Mouse (Mus musculus) G1E (cell line): ENCODE measurements at regions not wholly inside any gene's neighbourhood (a gene's known extent, or its start where the extent isn't known, plus 50 kb on each side); places are given as distances from the start of the nearest gene placed in this dataset.

Experiments used
- ATAC-seq: 2 replicates; pipeline ENCODE4 v1.8.0; 2016; ENCODE audit warnings: mild to moderate bottlenecking; ENCODE audit not compliant: insufficient number of reproducible peaks, poor library complexity, low FRiP score, severe bottlenecking; ENCODE audit errors: extremely low read depth
- DNase-seq: peaks from one replicate; pipeline ENCODE4 v3.0.0; 2012; ENCODE audit warnings: low spot score
- H3K27me3 ChIP-seq: 2 replicates; pipeline ENCODE4 v1.6.1; 2012; ENCODE audit warnings: mild to moderate bottlenecking, low read length, inconsistent platforms; ENCODE audit not compliant: insufficient read depth
- H3K36me3 ChIP-seq: replicated peaks from 2 replicates; pipeline ENCODE3; 2012; ENCODE audit warnings: mild to moderate bottlenecking, inconsistent platforms
- H3K4me1 ChIP-seq: 2 replicates; pipeline ENCODE4 v1.6.1; 2012; ENCODE audit warnings: low read depth, low read length, inconsistent platforms, mixed read lengths; ENCODE audit not compliant: insufficient read depth
- H3K4me3 ChIP-seq: 2 replicates; pipeline ENCODE4 v1.5.1; 2012; ENCODE audit warnings: low read depth, mild to moderate bottlenecking, inconsistent platforms, low read length, moderate library complexity, mixed read lengths
- H3K9me3 ChIP-seq: replicated peaks from 2 replicates; pipeline ENCODE4 v1.6.1; 2012; ENCODE audit warnings: inconsistent platforms
- CTCF ChIP-seq: IDR thresholded peaks from 2 replicates; pipeline ENCODE4 v1.5.1; 2012; ENCODE audit warnings: low read depth, low read length, inconsistent platforms, mixed read lengths
- GATA1 ChIP-seq: IDR thresholded peaks from 2 replicates; pipeline ENCODE4 v1.6.1; 2012; ENCODE audit warnings: borderline replicate concordance, low read length, inconsistent platforms, mixed read lengths
- GATA2 ChIP-seq: IDR thresholded peaks from 2 replicates; pipeline ENCODE4 v1.6.1; 2012; ENCODE audit warnings: low read depth, low read length, inconsistent platforms, borderline replicate concordance
- POLR2AphosphoS5 ChIP-seq: IDR thresholded peaks from 2 replicates; pipeline ENCODE4 v1.6.1; 2012; ENCODE audit warnings: low read depth, low read length, inconsistent platforms; ENCODE audit not compliant: insufficient replicate concordance
- TAL1 ChIP-seq: conservative IDR thresholded peaks from 2 replicates; pipeline ENCODE4 v1.6.1; 2012; ENCODE audit warnings: low read depth, low read length, inconsistent platforms, mixed read lengths

DNA sequence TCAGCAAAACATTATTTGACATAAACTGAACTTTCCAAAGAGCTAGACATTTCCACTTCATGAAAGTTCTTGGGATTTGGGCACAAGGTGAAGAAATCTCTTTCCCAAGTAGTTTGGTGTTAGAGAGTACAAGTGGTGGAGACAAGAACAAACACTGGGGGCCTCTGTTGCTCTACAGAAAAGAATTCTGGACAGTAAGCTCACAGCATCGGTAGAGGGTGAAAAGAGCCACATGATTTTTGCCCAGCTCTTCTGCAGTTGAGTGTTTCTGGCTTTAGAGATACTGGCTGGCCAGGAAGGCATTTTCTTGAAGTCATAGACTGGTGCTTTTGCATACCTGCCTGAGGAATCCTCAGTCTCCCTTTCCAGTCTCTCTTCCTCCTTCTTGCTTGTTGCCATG lies 127.8 kb downstream of the Stk31 start:
- ATAC-seq (no peak), DNase-seq (no peak)
- no peaks in the 10 kb centered on the region for H3K27me3 ChIP-seq
- H3K9me3 ChIP-seq, result no peaks in the 10 kb centered on the region
- no peaks in the 10 kb centered on the region for H3K4me1 ChIP-seq
- H3K4me3 ChIP-seq, result no peak overlapping the region
- H3K36me3 ChIP-seq, result no peaks in the 10 kb centered on the region
- TF ChIP-seq POLR2AphosphoS5 (no peak), CTCF (no peak), GATA2 (no peak), GATA1 (no peak), TAL1 (no peak)

DNA sequence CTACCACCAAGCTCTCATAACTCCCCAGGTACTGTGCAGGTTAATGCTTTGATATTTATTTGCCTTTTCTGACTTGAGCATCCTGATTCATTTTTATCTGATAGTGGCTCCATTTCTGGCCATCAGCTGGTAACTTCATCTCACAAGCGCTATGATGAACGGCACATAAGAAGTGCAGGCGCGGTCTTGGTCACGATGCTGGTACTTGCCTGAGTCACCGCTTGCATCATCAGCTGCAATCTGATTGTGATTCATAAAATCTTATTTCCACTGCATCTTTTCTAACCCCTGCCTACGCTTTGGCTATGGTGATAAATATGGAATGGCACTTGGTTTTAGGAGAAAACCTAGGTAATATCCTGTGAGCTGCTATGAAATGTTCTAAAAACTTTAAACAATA lies 128.3 kb downstream of the Stk31 start:
- Histone ChIP-seq H3K9me3 (no peaks in the 10 kb centered on the region), H3K27me3 (no peaks in the 10 kb centered on the region), H3K4me1 (no peaks in the 10 kb centered on the region), H3K36me3 (no peaks in the 10 kb centered on the region), H3K4me3 (no peak overlapping the region)
- TF ChIP-seq GATA2 (no peak), POLR2AphosphoS5 (no peak), TAL1 (no peak), GATA1 (no peak), CTCF (no peak)
- DNase-seq (no peak), ATAC-seq (no peak)

DNA sequence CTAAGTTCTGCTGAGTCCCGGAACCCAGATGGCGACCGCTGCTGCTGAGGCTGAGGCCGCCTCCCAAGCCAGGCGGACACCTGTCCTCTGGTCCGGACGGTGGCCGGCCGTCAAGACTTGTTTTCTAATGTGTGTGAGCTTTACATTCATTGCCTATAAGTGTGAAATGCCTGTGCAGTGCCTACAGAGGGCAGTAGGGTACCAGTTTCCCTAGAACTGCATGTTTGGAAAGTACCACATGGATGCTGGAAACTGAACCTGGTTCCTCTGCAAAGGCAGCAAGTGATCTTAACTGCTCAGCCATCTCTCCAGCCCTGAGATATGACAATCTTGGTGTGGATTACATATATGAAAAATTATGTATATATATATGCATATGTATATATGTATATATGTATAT lies 138.6 kb downstream of the Stk31 start:
- H3K4me1 ChIP-seq, result no peaks in the 10 kb centered on the region
- DNase-seq (no peak), ATAC-seq (no peak)
- no peak for TF ChIP-seq GATA2
- TF ChIP-seq CTCF, result no peak
- TF ChIP-seq TAL1, result no peak
- TF ChIP-seq GATA1, result no peak
- TF ChIP-seq POLR2AphosphoS5, result no peak
- H3K36me3 ChIP-seq, result no peaks in the 10 kb centered on the region
- no peaks in the 10 kb centered on the region for H3K27me3 ChIP-seq
- H3K4me3 ChIP-seq, result no peak overlapping the region
- H3K9me3 ChIP-seq, result no peaks in the 10 kb centered on the region

DNA sequence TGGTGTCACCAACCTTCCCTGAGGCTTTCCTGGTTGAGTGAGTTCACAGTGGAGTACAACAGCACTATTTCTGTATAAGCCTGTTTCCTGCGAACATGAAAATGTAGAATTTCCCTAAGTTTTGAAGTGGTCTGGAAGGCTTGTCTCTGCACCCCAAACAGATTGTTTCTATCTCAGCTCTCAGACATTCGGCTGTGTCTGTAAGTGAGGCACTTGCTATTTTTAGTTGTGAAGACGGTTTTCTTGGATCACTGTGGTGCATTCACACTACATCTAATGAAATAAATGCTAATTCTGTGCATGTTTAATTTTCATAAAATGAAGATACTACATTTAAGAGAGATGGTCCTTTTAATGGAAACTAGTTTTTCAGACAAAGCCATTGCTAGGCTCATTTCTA lies 139.1 kb downstream of the Stk31 start:
- TF ChIP-seq POLR2AphosphoS5 (no peak), TAL1 (no peak), GATA1 (no peak), CTCF (no peak), GATA2 (no peak)
- no peak for DNase-seq
- Histone ChIP-seq H3K9me3 (no peaks in the 10 kb centered on the region), H3K4me1 (no peaks in the 10 kb centered on the region), H3K36me3 (no peaks in the 10 kb centered on the region), H3K4me3 (no peak overlapping the region), H3K27me3 (no peaks in the 10 kb centered on the region)
- no peak for ATAC-seq

DNA sequence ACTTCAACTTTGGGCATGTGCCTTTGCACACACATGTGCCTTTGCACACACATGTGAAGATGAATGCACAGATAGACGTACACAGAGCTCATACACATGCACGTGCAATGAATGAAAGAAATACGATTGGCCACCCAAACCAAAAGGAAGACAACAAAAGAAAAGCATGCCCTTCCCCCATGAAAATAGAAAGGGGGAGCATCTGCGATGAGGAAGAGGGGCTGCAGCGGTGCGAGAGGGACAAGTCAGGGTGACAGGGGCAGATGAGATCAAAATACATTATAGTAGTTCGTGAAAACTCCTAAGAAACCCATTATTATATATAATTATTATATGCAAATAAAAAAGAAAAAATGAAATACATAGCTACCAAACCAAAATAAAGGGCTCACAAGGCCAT lies 149.5 kb downstream of the Stk31 start:
- no peak for DNase-seq
- Histone ChIP-seq H3K4me3 (no peak overlapping the region), H3K4me1 (no peaks in the 10 kb centered on the region), H3K27me3 (peaks cover 2% of the 10 kb centered on the region; the same call in 1 of the 2 replicates), H3K36me3 (no peaks in the 10 kb centered on the region), H3K9me3 (no peaks in the 10 kb centered on the region)
- TF ChIP-seq TAL1 (no peak), CTCF (no peak)
- no peak for ATAC-seq

DNA sequence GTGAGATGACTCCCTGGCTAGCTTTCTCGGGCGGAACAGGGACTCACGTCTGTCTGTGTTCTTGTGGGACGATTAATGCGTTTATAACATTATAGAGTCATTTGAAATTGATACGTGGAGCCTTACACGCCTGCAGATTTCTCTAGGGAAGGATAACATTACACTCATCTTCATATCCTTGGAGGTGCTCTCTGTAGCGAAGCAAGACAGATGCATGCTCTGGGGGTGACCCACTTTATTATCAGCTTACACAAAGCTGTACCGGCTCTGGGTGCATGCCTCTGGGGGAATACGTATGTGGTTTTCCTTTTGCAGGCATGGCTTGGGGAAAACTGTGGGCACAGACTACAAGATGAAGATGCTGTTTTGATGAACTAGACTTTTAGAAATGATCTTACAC lies 159.7 kb downstream of the Stk31 start:
- no peaks in the 10 kb centered on the region for H3K9me3 ChIP-seq
- DNase-seq (no peak), ATAC-seq (no peak)
- H3K4me1 ChIP-seq, result no peaks in the 10 kb centered on the region
- H3K27me3 ChIP-seq, result peaks cover 8% of the 10 kb centered on the region; the same call in 1 of the 2 replicates
- no peak for TF ChIP-seq TAL1
- no peak for TF ChIP-seq GATA2
- no peak for TF ChIP-seq GATA1
- TF ChIP-seq POLR2AphosphoS5, result no peak
- no peak for TF ChIP-seq CTCF
- H3K4me3 ChIP-seq, result no peak overlapping the region
- no peaks in the 10 kb centered on the region for H3K36me3 ChIP-seq

DNA sequence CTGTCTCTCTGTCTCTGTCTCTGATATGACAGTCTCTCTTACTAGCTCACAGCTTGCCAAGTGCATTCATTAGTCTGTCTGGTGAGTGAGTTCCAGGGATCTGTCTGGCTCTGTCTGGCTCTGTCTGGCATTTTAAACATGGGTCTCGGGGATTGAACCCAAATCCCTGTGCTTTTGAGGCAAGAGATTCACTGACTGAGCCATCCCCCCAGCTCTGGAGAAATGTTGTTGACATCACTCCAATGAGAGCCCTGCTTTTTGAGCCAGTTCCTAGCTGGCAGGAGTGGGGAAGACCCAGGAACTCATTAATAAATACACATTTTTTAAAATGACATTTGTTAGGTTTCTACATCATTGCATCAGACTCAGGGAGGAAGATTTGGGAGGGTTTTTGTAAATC lies 163.1 kb downstream of the Stk31 start:
- Histone ChIP-seq H3K36me3 (no peaks in the 10 kb centered on the region), H3K4me3 (no peak overlapping the region), H3K27me3 (0 out of 2 replicates have a peak, but pooled peaks cover 3% of the 10 kb centered on the region), H3K9me3 (no peaks in the 10 kb centered on the region), H3K4me1 (no peaks in the 10 kb centered on the region)
- TF ChIP-seq GATA2 (no peak), TAL1 (no peak), GATA1 (no peak), POLR2AphosphoS5 (no peak), CTCF (no peak)
- no peak for DNase-seq
- no peak for ATAC-seq
